Comparison of ENCODE assay signal across 7 mouse cellular contexts in the genomic region with DNA sequence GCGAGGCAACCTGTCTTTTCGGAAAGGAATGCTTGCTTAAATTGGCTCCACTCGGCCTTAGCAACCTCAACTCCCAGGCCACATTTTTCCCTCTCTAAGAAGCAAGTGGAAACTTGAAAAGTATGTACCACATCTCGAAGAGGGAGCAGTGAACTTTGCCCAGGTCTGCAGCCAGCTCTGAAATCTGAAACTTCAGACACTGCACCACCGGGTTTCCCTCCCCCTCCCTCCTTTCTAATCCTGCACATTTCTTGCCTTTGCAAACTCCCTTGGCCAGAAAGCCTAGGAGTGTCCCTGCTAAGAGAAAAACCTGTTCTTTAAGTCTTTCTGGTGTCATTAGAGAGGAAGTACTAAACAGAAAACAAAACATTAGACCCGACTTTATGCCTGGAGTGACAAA.
DNase-seq lines count a peak whose midpoint lies in the region; ATAC-seq and TF ChIP-seq lines count a peak whose summit lies in the region.

No protein-coding gene starts in this region.

- DNase-seq in liver, adult 2 months (ENCODE audit: extremely low read depth, low read depth, low spot score): peak; percentile 50
- DNase-seq in kidney, postnatal 4 days: peak; percentile 64 to 78
- DNase-seq in liver, embryonic 11.5 days (ENCODE audit: low spot score): no peak

- H3K36me3 ChIP-seq in liver, adult 2 months (ENCODE audit: control insufficient read depth, insufficient read depth, low read length): no peaks in the 10 kb centered on the region
- no peaks in the 10 kb centered on the region for H3K36me3 ChIP-seq in liver, embryonic 12.5 days
- H3K36me3 ChIP-seq in embryonic facial prominence, embryonic 15.5 days: no peaks in the 10 kb centered on the region
- H3K36me3 ChIP-seq in stomach, embryonic 15.5 days: no peaks in the 10 kb centered on the region
- no peaks in the 10 kb centered on the region for H3K36me3 ChIP-seq in liver, embryonic 11.5 days (ENCODE audit: control insufficient read depth, insufficient read depth, low read length)

- no peak overlapping the region for H3K27ac ChIP-seq in liver, adult 2 months (replicated peaks; ENCODE audit: insufficient read depth, low read depth, low read length)
- H3K27ac ChIP-seq in liver, embryonic 12.5 days: no peak overlapping the region
- no peak overlapping the region for H3K27ac ChIP-seq in embryonic facial prominence, embryonic 15.5 days (replicated peaks)
- peak overlapping the region; percentile 58 for H3K27ac ChIP-seq in stomach, embryonic 15.5 days
- no peak overlapping the region for H3K27ac ChIP-seq in liver, embryonic 11.5 days (ENCODE audit: low read depth, low read length)

- no peaks in the 10 kb centered on the region for H3K9me3 ChIP-seq in liver, embryonic 12.5 days (replicated peaks)
- H3K9me3 ChIP-seq in embryonic facial prominence, embryonic 15.5 days (replicated peaks): no peaks in the 10 kb centered on the region
- H3K9me3 ChIP-seq in stomach, embryonic 15.5 days: no peaks in the 10 kb centered on the region
- H3K9me3 ChIP-seq in liver, embryonic 11.5 days (ENCODE audit: control insufficient read depth, low read length): no peaks in the 10 kb centered on the region

- no peak overlapping the region for H3K4me2 ChIP-seq in liver, embryonic 12.5 days
- H3K4me2 ChIP-seq in embryonic facial prominence, embryonic 15.5 days (replicated peaks): peak overlapping the region; percentile 10
- peak overlapping the region; percentile 39 for H3K4me2 ChIP-seq in stomach, embryonic 15.5 days
- H3K4me2 ChIP-seq in liver, embryonic 11.5 days: no peak overlapping the region

- no peaks in the 10 kb centered on the region for H3K79me2 ChIP-seq in liver, adult 2 months (ENCODE audit: control insufficient read depth, insufficient read depth, low read length)

- WGBS in liver, adult 2 months: 29% methylated on average over 6 of the region's 6 CpGs
- 19% methylated on average over 6 of the region's 6 CpGs for WGBS in liver, embryonic 12.5 days (ENCODE audit: insufficient replicate concordance)
- 1% methylated on average over 6 of the region's 6 CpGs for WGBS in embryonic facial prominence, embryonic 15.5 days
- 10% methylated on average over 6 of the region's 6 CpGs for WGBS in stomach, embryonic 15.5 days
- WGBS in liver, embryonic 11.5 days: 15% methylated on average over 6 of the region's 6 CpGs

- H3K27me3 ChIP-seq in liver, adult 2 months (ENCODE audit: control insufficient read depth, insufficient read depth, low read length): no peaks in the 10 kb centered on the region
- no peaks in the 10 kb centered on the region for H3K27me3 ChIP-seq in liver, embryonic 12.5 days (replicated peaks)
- no peaks in the 10 kb centered on the region for H3K27me3 ChIP-seq in embryonic facial prominence, embryonic 15.5 days
- no peaks in the 10 kb centered on the region for H3K27me3 ChIP-seq in stomach, embryonic 15.5 days (replicated peaks)
- H3K27me3 ChIP-seq in liver, embryonic 11.5 days (replicated peaks; ENCODE audit: control insufficient read depth, insufficient read depth, low read length): no peaks in the 10 kb centered on the region

- peaks cover 17% of the 10 kb centered on the region for H3K4me1 ChIP-seq in liver, adult 2 months (ENCODE audit: control insufficient read depth, insufficient read depth, low read length)
- H3K4me1 ChIP-seq in liver, embryonic 12.5 days: peaks cover 3% of the 10 kb centered on the region; the same call in 1 of the 2 replicates
- H3K4me1 ChIP-seq in embryonic facial prominence, embryonic 15.5 days: peaks cover 12% of the 10 kb centered on the region
- peaks cover 13% of the 10 kb centered on the region for H3K4me1 ChIP-seq in stomach, embryonic 15.5 days
- H3K4me1 ChIP-seq in liver, embryonic 11.5 days (replicated peaks; ENCODE audit: control insufficient read depth, insufficient read depth, low read length): 0 out of 2 replicates have a peak, but pooled peaks cover 2% of the 10 kb centered on the region

- H3K4me3 ChIP-seq in liver, adult 2 months (ENCODE audit: insufficient read depth, low read depth, low read length): no peak overlapping the region
- no peak overlapping the region for H3K4me3 ChIP-seq in liver, embryonic 12.5 days
- no peak overlapping the region for H3K4me3 ChIP-seq in embryonic facial prominence, embryonic 15.5 days (replicated peaks)
- H3K4me3 ChIP-seq in stomach, embryonic 15.5 days (replicated peaks): no peak overlapping the region
- no peak overlapping the region for H3K4me3 ChIP-seq in liver, embryonic 11.5 days (ENCODE audit: low read depth, low read length)

- TF ChIP-seq POLR2A in liver, adult 2 months (IDR thresholded peaks at IDR 0.05; ENCODE audit: extremely low read depth, insufficient read depth, low read length): no peak

- no peak overlapping the region for H3K9ac ChIP-seq in liver, adult 2 months (ENCODE audit: low read depth, low read length)
- no peak overlapping the region for H3K9ac ChIP-seq in liver, embryonic 12.5 days
- H3K9ac ChIP-seq in embryonic facial prominence, embryonic 15.5 days: no peak overlapping the region
- no peak overlapping the region for H3K9ac ChIP-seq in stomach, embryonic 15.5 days
- no peak overlapping the region for H3K9ac ChIP-seq in liver, embryonic 11.5 days (ENCODE audit: low read depth, low read length)

- no peak for ATAC-seq in liver, embryonic 12.5 days
- ATAC-seq in embryonic facial prominence, embryonic 15.5 days (ENCODE audit: insufficient number of reproducible peaks, low FRiP score, low TSS enrichment, low read depth): no peak
- ATAC-seq in stomach, embryonic 15.5 days (ENCODE audit: insufficient read depth, low FRiP score, low read depth): peak; percentile 70; the same call in 1 of the 2 replicates
- no peak for ATAC-seq in erythroblast, adult 5-6 weeks (replicated peaks; ENCODE audit: low FRiP score, poor library complexity, severe bottlenecking)
- ATAC-seq in liver, embryonic 11.5 days (replicated peaks; ENCODE audit: low FRiP score): no peak

- no peak for TF ChIP-seq CTCF in liver, adult 2 months (IDR thresholded peaks at IDR 0.05; ENCODE audit: low read depth, low read length)

Comparison
In these comparisons a context has a peak if more than half of its experiments do, and no peak if none do; other contexts are left out.
1. H3K4me2 ChIP-seq: peak in embryonic facial prominence, embryonic 15.5 days (single experiment) and stomach, embryonic 15.5 days (single experiment); none in liver, embryonic 12.5 days (single experiment) and liver, embryonic 11.5 days (single experiment).